Mouse (Mus musculus): Measurements from ENCODE around the gene Pip5k1b.

Pip5k1b gene

DNA sequence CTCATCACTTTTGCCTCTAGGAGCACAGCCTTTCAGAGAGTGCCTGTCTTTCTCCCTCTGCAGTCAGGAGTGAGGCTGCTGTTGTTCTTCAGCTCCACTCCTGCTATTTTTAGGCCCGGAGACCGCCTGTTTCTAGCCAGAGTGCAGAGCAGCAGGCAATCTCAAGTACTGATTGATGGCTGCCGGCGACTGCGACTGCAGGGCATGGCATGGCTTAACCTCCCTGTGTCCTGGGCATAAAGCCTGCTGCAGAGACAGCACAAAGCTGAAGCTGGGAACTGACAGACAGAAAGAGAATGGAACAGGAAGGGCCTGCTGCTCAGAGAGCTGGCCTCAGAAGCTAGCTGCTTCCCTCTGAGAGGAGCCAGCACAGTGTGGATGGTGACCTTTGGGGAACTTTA is 247.4 kb downstream of the Pip5k1b start:
- DNase-seq (ENCODE audit: low read depth, low spot score), result no peak

- no peak for DNase-seq (ENCODE audit: low read depth, low spot score)
Observed at GRCm38 (mm10) chr19:24307271-24308221, 248.1 kb downstream of the Pip5k1b start.

GRCm38 (mm10) chr19:24306351-24306750 is 249.3 kb downstream of the Pip5k1b start:
- DNase-seq (ENCODE audit: low read depth, low spot score), result no peak

DNA sequence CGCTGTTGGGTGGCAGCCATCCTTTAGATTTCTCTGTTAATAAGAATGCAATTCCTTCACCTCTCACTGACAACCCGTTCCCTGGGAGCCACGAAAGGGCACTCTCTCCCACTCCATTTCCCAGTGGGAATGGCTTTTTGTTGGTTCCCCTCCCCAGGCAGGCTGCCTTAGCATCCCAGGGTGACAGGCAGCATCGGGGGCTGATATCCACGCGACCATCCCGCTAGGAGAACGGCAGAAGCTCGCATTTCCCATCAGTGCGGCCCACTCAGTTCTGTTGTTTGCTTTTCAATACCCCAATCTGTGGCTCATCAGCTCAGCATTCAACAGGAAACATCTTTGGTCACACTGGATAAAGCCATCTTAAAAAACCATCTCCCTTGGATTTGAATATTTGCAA is 253.5 kb downstream of the Pip5k1b start:
- no peak for DNase-seq (ENCODE audit: low read depth, low spot score)

GRCm38 (mm10) chr19:24301768-24302148 is 253.9 kb downstream of the Pip5k1b start:
- no peak for DNase-seq (ENCODE audit: low read depth, low spot score)

- DNase-seq (ENCODE audit: low read depth, low spot score), result peak; percentile 86
Observed at GRCm38 (mm10) chr19:24300994-24301767, 254.5 kb downstream of the Pip5k1b start.

DNA sequence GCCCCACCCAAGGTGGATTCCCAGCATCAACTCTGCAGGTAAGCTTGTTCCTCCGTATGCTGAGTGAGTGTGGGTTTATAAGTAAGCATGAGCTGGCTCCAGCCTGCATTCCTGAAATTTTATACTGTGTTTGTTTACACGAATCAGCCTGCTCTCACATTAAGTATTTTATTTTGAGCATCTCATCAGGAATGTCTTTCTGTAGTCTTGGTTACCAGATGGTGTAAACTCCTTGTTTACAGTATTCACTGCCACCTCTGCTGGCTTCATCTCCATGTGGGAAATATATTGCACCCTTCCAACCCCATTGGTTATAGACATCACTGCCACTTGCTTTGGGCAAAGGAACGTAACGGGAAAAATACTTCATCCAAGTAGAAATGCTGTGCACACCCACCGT is 262.1 kb downstream of the Pip5k1b start:
- DNase-seq (ENCODE audit: low read depth, low spot score), result no peak

GRCm38 (mm10) chr19:24284187-24284586 is 271.5 kb downstream of the Pip5k1b start:
- DNase-seq (ENCODE audit: low read depth, low spot score), result peak; percentile 81

DNA sequence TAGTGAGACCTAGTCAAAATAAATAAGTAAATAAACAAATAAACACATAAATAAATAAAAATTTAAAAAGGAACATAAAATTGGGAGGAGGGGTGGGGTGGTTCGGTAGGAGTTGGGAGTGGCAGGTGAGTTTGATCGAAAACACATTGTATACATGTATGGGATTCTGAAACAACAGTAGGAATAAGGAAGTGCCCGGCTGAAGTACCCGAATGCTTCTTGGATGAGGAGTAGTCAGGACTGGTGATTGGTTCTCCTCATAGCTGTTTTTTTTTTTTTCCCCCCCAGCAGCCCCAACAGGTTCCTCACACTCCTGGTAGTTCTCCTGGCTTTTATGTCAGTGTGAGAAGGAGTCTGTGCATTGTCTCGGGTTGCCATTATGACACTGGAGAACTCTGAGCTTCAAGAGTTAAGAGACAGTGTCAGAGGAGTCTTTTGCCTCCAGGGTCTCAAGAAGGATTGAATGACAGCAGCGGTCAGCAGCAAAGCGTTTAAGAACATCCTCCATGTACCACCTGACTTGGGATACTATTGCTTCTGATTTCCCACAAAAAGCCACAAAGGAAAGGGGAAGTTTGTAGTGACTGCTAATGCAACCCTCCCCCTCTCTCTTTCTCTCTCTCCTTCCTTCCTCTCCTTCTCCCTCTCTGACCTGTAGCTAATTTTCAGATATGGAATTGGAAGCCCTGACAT is 274.2 kb downstream of the Pip5k1b start:
- no peak for DNase-seq (ENCODE audit: low read depth, low spot score)

GRCm38 (mm10) chr19:24280601-24281228 is 275.0 kb downstream of the Pip5k1b start, which contains the start of gene Fxn:
TSS of gene Fxn (minus strand) at chr19:24280605.
- peak; percentile 98 for DNase-seq (ENCODE audit: low read depth, low spot score)

- peak; percentile 83 for DNase-seq (ENCODE audit: low read depth, low spot score)
Observed at GRCm38 (mm10) chr19:24279706-24280600, 275.7 kb downstream of the Pip5k1b start.

DNA sequence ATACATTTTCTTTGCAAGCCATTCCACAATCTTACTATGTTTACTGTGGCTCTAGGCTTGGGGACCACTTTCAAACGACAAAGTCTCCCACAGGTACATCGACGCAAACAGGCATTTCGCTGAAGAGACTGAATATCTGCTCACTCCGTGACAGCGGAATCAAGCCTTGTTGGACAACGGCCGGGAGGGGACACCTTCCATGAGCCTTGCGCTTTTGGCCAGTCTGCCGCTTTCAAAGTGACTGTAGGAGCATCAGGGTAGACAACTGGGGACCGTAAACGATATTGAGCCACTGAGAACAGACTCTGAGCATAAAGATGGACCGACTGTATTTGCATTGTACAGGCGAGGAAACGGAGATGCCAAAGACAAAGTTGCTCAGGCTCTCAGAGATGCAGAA is 276.8 kb downstream of the Pip5k1b start:
- DNase-seq (ENCODE audit: low read depth, low spot score), result no peak

DNA sequence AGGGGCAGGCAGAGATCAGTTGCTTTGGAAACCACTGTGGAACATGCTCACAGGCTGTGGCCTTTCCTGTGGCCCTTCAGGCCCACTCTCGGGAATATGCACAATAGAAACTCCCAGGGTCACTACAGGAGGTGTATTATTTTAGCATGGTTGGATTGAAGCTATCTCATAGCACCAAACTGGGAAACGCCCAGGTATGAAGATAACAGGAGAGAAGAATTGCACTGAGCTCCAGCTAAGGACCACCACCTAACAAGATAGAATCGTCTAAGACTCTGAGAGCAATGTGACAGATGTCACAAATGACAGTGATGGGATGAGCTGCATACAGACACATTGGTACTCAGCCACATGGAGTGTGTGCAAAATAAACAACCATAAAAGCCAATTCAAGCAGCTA is 281.4 kb downstream of the Pip5k1b start:
- DNase-seq (ENCODE audit: low read depth, low spot score), result no peak

GRCm38 (mm10) chr19:24271746-24272426 is 283.8 kb downstream of the Pip5k1b start:
- DNase-seq (ENCODE audit: low read depth, low spot score), result peak; percentile 92

DNA sequence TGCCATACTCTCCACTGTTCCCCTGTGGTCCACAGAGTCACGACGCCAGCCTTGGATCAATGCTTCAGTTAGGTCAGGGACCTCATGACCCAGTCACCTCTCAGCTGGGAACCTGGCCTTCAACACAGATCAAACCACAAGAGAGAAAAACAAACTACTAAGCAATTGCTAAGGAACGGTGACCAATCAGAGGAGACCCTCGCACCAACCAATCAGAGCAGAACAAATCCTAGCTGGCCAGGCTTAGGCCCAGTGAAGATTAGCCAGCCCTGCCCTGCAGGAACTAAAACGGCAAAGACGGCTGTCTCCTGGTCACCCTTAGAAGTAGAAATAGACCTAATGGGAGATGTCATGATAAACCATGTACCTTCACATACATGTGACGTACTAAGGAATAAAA is 284.3 kb downstream of the Pip5k1b start:
- DNase-seq (ENCODE audit: low read depth, low spot score), result peak; percentile 43

DNA sequence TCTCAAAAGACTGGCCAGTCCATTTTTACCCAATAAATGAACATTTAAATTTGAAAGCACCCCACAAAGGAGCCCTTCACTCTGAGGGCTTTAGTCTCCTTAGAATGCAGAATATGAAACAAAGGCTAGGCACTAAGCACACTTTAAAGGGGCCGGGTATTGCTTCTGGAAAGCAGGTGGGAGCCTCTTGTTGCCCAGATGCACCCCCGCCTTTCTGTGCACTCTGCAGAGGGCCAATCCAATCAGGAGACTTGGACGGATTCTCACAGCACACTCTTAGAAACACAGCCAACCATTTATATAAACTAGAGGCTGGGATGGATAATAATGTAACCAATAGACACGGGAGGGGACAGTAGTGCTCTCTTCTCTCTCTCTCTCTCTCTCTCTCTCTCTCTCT is 287.1 kb downstream of the Pip5k1b start:
- DNase-seq (ENCODE audit: low read depth, low spot score), result no peak

- DNase-seq (ENCODE audit: low read depth, low spot score), result no peak
Observed at GRCm38 (mm10) chr19:24266046-24266830, 289.4 kb downstream of the Pip5k1b start.

- DNase-seq (ENCODE audit: low read depth, low spot score), result peak; percentile 95
Observed at GRCm38 (mm10) chr19:24264991-24265390, 290.7 kb downstream of the Pip5k1b start.

GRCm38 (mm10) chr19:24262736-24263135 is 292.9 kb downstream of the Pip5k1b start:
- DNase-seq (ENCODE audit: low read depth, low spot score), result no peak
